In genomic region chr1:139025882-139026645, GRCm38 (mm10) we compare ENCODE assay signal across 26 mouse cellular contexts.
A peak's percentile ranks its signal among the peaks of the same experiment; 100 is the strongest.
DNase-seq lines count a peak whose midpoint lies in the region; ATAC-seq and TF ChIP-seq lines count a peak whose summit lies in the region.
"Had no signal": no experiment of that assay in that cellular context is flagged by ENCODE, and none has a peak within 500 bp of the region (broad histone marks: within the 10 kb centered on the region; RNA-seq: fewer than 3 reads in every experiment).

No protein-coding gene starts in this region.

- 61% methylated on average over 8 of the region's 8 CpGs for WGBS in hindbrain, embryonic 10.5 days
- 53% methylated on average over 8 of the region's 8 CpGs for WGBS in hindbrain, postnatal 0 days
- 34% methylated on average over 8 of the region's 8 CpGs for WGBS in forebrain, embryonic 15.5 days
- WGBS in midbrain, embryonic 16.5 days, result 24% methylated on average over 8 of the region's 8 CpGs

- no peaks in the 10 kb centered on the region for H3K9me3 ChIP-seq in hindbrain, embryonic 10.5 days
- H3K9me3 ChIP-seq in hindbrain, postnatal 0 days (ENCODE audit: low read length), result no peaks in the 10 kb centered on the region
- no peaks in the 10 kb centered on the region for H3K9me3 ChIP-seq in forebrain, embryonic 15.5 days
- no peaks in the 10 kb centered on the region for H3K9me3 ChIP-seq in midbrain, embryonic 16.5 days (replicated peaks; ENCODE audit: control insufficient read depth, low read length, poor library complexity, severe bottlenecking)
- H3K9me3 ChIP-seq: embryonic facial prominence, embryonic 12.5 days; heart, embryonic 12.5 days; kidney, embryonic 15.5 days; liver, embryonic 15.5 days; neural tube, embryonic 13.5 days had no signal

- H3K36me3 ChIP-seq in hindbrain, embryonic 10.5 days, result no peaks in the 10 kb centered on the region
- H3K36me3 ChIP-seq in hindbrain, postnatal 0 days (ENCODE audit: insufficient read depth, low read length), result no peaks in the 10 kb centered on the region
- H3K36me3 ChIP-seq in forebrain, embryonic 15.5 days, result no peaks in the 10 kb centered on the region
- H3K36me3 ChIP-seq in midbrain, embryonic 16.5 days (ENCODE audit: control insufficient read depth, insufficient read depth, low read length), result no peaks in the 10 kb centered on the region
- H3K36me3 ChIP-seq: embryonic facial prominence, embryonic 12.5 days; heart, embryonic 12.5 days; kidney, embryonic 15.5 days; liver, embryonic 15.5 days; neural tube, embryonic 13.5 days had no signal

- H3K4me2 ChIP-seq in hindbrain, postnatal 0 days (ENCODE audit: low read depth, low read length), result no peak overlapping the region
- H3K4me2 ChIP-seq in forebrain, embryonic 15.5 days (replicated peaks), result no peak overlapping the region
- no peak overlapping the region for H3K4me2 ChIP-seq in midbrain, embryonic 16.5 days (ENCODE audit: low read length)
- H3K4me2 ChIP-seq: embryonic facial prominence, embryonic 12.5 days; heart, embryonic 12.5 days; kidney, embryonic 15.5 days; liver, embryonic 15.5 days; lung, embryonic 14.5 days; neural tube, embryonic 13.5 days had no signal

- no peak for TF ChIP-seq CTCF in hindbrain, postnatal 0 days (IDR thresholded peaks at IDR 0.05; ENCODE audit: low read depth)
- no peak for TF ChIP-seq CTCF in brain, embryonic 14.5 days (IDR thresholded peaks at IDR 0.05; ENCODE audit: borderline replicate concordance, extremely low read depth, insufficient read depth, insufficient read length)

- H3K27ac ChIP-seq in hindbrain, embryonic 10.5 days, result peak overlapping the region; percentile 12; the same call in 1 of the 2 replicates
- no peak overlapping the region for H3K27ac ChIP-seq in hindbrain, postnatal 0 days
- H3K27ac ChIP-seq in forebrain, embryonic 15.5 days (replicated peaks), result no peak overlapping the region
- peak overlapping the region; percentile 60; the same call in 1 of the 2 replicates for H3K27ac ChIP-seq in midbrain, embryonic 16.5 days (ENCODE audit: low read length)
- H3K27ac ChIP-seq: embryonic facial prominence, embryonic 12.5 days; heart, adult 2 months; kidney, embryonic 15.5 days; liver, embryonic 15.5 days; neural tube, embryonic 13.5 days had no signal

- H3K4me3 ChIP-seq in hindbrain, embryonic 10.5 days, result no peak overlapping the region
- H3K4me3 ChIP-seq in hindbrain, postnatal 0 days (ENCODE audit: low read length), result no peak overlapping the region
- no peak overlapping the region for H3K4me3 ChIP-seq in forebrain, embryonic 15.5 days
- H3K4me3 ChIP-seq in midbrain, embryonic 16.5 days (ENCODE audit: low read depth, low read length), result no peak overlapping the region
- H3K4me3 ChIP-seq: embryonic facial prominence, embryonic 12.5 days; heart, adult 2 months; heart, embryonic 12.5 days; kidney, embryonic 15.5 days; liver, embryonic 15.5 days; neural tube, embryonic 13.5 days had no signal

- DNase-seq in hindbrain, embryonic 10.5 days (ENCODE audit: low spot score), result no peak
- DNase-seq in hindbrain, postnatal 0 days (ENCODE audit: low spot score), result no peak
- DNase-seq in brain, embryonic 14.5 days (ENCODE audit: low read depth), result peak; percentile 63
- DNase-seq in ovary, postnatal 10 days (ENCODE audit: low spot score), result no peak
- DNase-seq: adrenal gland, adult 2 months; adrenal gland, postnatal 36 days; cerebellum, adult 8-10 months; cerebellum, postnatal 36 days; embryo, embryonic 11 days; heart, adult 2 months; heart, postnatal 4 days; kidney, adult 11 months; kidney, postnatal 25 days; lung, embryonic 14.5 days; lung, postnatal 14 days; right cerebral cortex, postnatal 25 days; thymus, postnatal 14 days had no signal

- H3K4me1 ChIP-seq in hindbrain, embryonic 10.5 days (replicated peaks), result peaks cover 9% of the 10 kb centered on the region
- no peaks in the 10 kb centered on the region for H3K4me1 ChIP-seq in hindbrain, postnatal 0 days (ENCODE audit: insufficient read depth, low read length)
- peaks cover 10% of the 10 kb centered on the region for H3K4me1 ChIP-seq in forebrain, embryonic 15.5 days
- H3K4me1 ChIP-seq in midbrain, embryonic 16.5 days (ENCODE audit: control insufficient read depth, insufficient read depth, low read length), result peaks cover 12% of the 10 kb centered on the region
- H3K4me1 ChIP-seq: embryonic facial prominence, embryonic 12.5 days; liver, embryonic 15.5 days had no signal

- H3K27me3 ChIP-seq in hindbrain, embryonic 10.5 days (ENCODE audit: insufficient read depth, poor library complexity, severe bottlenecking), result no peaks in the 10 kb centered on the region
- no peaks in the 10 kb centered on the region for H3K27me3 ChIP-seq in hindbrain, postnatal 0 days (ENCODE audit: insufficient read depth, low read length)
- no peaks in the 10 kb centered on the region for H3K27me3 ChIP-seq in forebrain, embryonic 15.5 days
- no peaks in the 10 kb centered on the region for H3K27me3 ChIP-seq in midbrain, embryonic 16.5 days (ENCODE audit: control insufficient read depth, insufficient read depth, low read depth, low read length)
- H3K27me3 ChIP-seq: embryonic facial prominence, embryonic 12.5 days; heart, embryonic 12.5 days; kidney, embryonic 15.5 days; liver, embryonic 15.5 days; neural tube, embryonic 13.5 days had no signal

- ATAC-seq in hindbrain, postnatal 0 days, result no peak
- 0 out of 2 replicates have a peak, but pooled peaks have one; percentile 11 for ATAC-seq in forebrain, embryonic 15.5 days (replicated peaks)
- ATAC-seq in midbrain, embryonic 16.5 days, result peak; percentile 50; the same call in 1 of the 2 replicates
- no peak for ATAC-seq in activated CD4-positive, CD25-positive, alpha-beta regulatory T cell, adult 4 months
- ATAC-seq: inflammation-experienced regulatory T-cells, adult 6 months had no signal

- TF ChIP-seq POLR2A in brain, embryonic 14.5 days (IDR thresholded peaks at IDR 0.05; ENCODE audit: borderline replicate concordance, extremely low read depth, insufficient read depth, insufficient read length, poor library complexity, severe bottlenecking), result no peak

- H3K9ac ChIP-seq in hindbrain, postnatal 0 days (replicated peaks; ENCODE audit: low read length), result no peak overlapping the region
- no peak overlapping the region for H3K9ac ChIP-seq in forebrain, embryonic 15.5 days (replicated peaks)
- no peak overlapping the region for H3K9ac ChIP-seq in midbrain, embryonic 16.5 days (ENCODE audit: low read depth, low read length)
- H3K9ac ChIP-seq: embryonic facial prominence, embryonic 12.5 days; heart, embryonic 12.5 days; kidney, embryonic 15.5 days; liver, embryonic 15.5 days; lung, embryonic 14.5 days; neural tube, embryonic 13.5 days had no signal

Comparison
In these comparisons a context has a peak if more than half of its experiments do, and no peak if none do; other contexts are left out.
1. H3K27ac ChIP-seq: peak in hindbrain, embryonic 10.5 days (single experiment) and midbrain, embryonic 16.5 days (single experiment); none in hindbrain, postnatal 0 days (single experiment) and forebrain, embryonic 15.5 days (single experiment).
2. ATAC-seq: peak in forebrain, embryonic 15.5 days (single experiment) and midbrain, embryonic 16.5 days (single experiment); none in hindbrain, postnatal 0 days (single experiment) and activated CD4-positive, CD25-positive, alpha-beta regulatory T cell, adult 4 months (single experiment).